Mouse (Mus musculus) embryonic facial prominence, embryonic 11.5 days (tissue): ENCODE data around the gene Pum3. TPM values are rescaled to one million over a fixed set of nuclear protein-coding genes. Genes with fewer than 3 reads are reported as not detected.
"Not testable (repeated sequence)": the region's sequence is repeated elsewhere in the genome, so short reads cannot be mapped to it uniquely, and the experiment has no call there.

Experiments
- ATAC-seq: fragments of 200-750 bp; cut with Nextera tagmentation; replicated peaks from 2 replicates; pipeline ENCODE4 v1.8.0; 2017; ENCODE audit warnings: low read depth; ENCODE audit not compliant: insufficient number of reproducible peaks, low FRiP score, low TSS enrichment
- DNase-seq: peaks from one replicate; pipeline ENCODE4 v3.0.0-alpha.2; 2015; ENCODE audit warnings: low spot score
- H3K27ac ChIP-seq: fragments of 300-500 bp; sonication (generic); replicated peaks from 2 replicates; pipeline ENCODE4 v1.5.1; 2014; ENCODE audit warnings: mild to moderate bottlenecking, low read depth, low read length, control low read depth
- H3K27me3 ChIP-seq: fragments of 300-500 bp; sonication (generic); 2 replicates; pipeline ENCODE4 v1.6.1; 2014; ENCODE audit warnings: mild to moderate bottlenecking, low read length, moderate library complexity, mixed read lengths; ENCODE audit not compliant: control insufficient read depth, insufficient read depth
- H3K36me3 ChIP-seq: fragments of 300-500 bp; sonication (generic); replicated peaks from 2 replicates; pipeline ENCODE4 v1.6.1; 2014; ENCODE audit warnings: low read depth, mild to moderate bottlenecking, low read length, moderate library complexity, mixed read lengths; ENCODE audit not compliant: control insufficient read depth, insufficient read depth
- H3K4me1 ChIP-seq: fragments of 300-500 bp; sonication (generic); 2 replicates; pipeline ENCODE4 v1.6.1; 2014; ENCODE audit warnings: low read length, mixed read lengths; ENCODE audit not compliant: control insufficient read depth, insufficient read depth
- H3K4me2 ChIP-seq: fragments of 300-500 bp; sonication (generic); 2 replicates; pipeline ENCODE4 v1.6.1; 2014; ENCODE audit warnings: low read depth, mild to moderate bottlenecking, control low read depth, low read length, moderate library complexity
- H3K4me3 ChIP-seq: fragments of 300-500 bp; sonication (generic); 2 replicates; pipeline ENCODE4 v1.5.1; 2014; ENCODE audit warnings: low read depth, low read length, control low read depth
- H3K9ac ChIP-seq: fragments of 300-500 bp; sonication (generic); replicated peaks from 2 replicates; pipeline ENCODE4 v1.6.1; 2014; ENCODE audit warnings: mild to moderate bottlenecking, control low read depth, low read length
- H3K9me3 ChIP-seq: fragments of 300-500 bp; sonication (generic); replicated peaks from 2 replicates; pipeline ENCODE4 v1.6.1; 2016; ENCODE audit warnings: mild to moderate bottlenecking, low read length, inconsistent platforms, mixed read lengths; ENCODE audit not compliant: control insufficient read depth
- WGBS: fragments of 180-500 bp; shearing (Covaris S2); extraction: QIAGEN DNeasy Blood & Tissue Kit; methylation state at CpG from one replicate; pipeline ENCODE4 v1.1.7; 2014; 5-methylcytosine and 5-hydroxymethylcytosine counted together
- polyA plus RNA-seq: library from polyadenylated mRNA; unstranded; fragments of >200 nt; fragmentation: Nextera tagmentation; extraction: Ambion mirVana; gene quantifications from 2 replicates; pipeline ENCODE4 v1.2.1, GENCODE M21; 2014

Pum3 gene
- polyA plus RNA-seq, 1 experiment from 2014 or later: 110 TPM

DNA sequence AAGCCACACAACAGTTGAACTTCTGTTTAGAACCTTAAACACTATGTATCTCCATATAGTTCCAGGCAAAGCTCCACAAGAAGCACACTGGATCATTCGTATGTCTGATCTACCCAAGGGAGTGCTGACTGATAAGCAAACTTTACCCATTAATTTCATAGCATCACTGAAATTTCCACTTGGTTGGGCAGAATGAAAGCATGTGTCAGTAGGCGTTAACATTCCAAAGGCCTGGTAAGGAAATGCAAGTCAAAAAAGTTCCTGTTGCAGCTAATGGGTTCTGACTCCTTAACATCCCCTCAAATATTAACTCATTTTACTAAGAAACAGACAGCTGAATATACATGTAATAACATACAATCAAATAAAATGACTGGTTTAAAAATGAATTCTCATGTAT is 37.2 kb downstream of the Pum3 start:
- ATAC-seq: no peak
- Histone ChIP-seq H3K4me2 (no peak overlapping the region), H3K9ac (no peak overlapping the region), H3K4me1 (no peaks in the 10 kb centered on the region), H3K27me3 (no peaks in the 10 kb centered on the region), H3K27ac (no peak overlapping the region), H3K9me3 (no peaks in the 10 kb centered on the region), H3K4me3 (no peak overlapping the region), H3K36me3 (peaks cover 8% of the 10 kb centered on the region)
- 85% methylated on average over 2 of the region's 2 CpGs for WGBS
- DNase-seq: no peak

DNA sequence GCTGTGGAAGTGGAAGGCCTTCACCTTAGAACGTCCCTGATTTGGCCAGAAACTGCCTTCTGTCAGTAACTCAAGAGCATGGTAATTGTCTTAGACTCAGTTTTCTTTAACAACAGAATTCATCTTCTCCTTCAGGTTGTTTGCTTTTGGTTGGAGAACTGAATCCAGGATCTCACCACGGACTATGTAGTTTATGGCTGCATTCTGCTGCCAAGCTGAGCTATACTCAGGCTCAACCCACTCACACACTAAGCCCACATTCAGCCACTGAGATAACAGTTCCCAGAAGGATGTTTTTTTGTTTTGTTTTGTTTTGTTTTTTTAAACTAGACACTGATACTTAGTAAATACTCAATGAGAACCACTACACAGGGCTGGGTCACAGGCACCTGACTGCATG is 38.3 kb downstream of the Pum3 start:
- ATAC-seq (no peak), DNase-seq (no peak)
- WGBS: 87% methylated on average over 2 of the region's 2 CpGs
- Histone ChIP-seq H3K27me3 (no peaks in the 10 kb centered on the region), H3K4me3 (no peak overlapping the region), H3K36me3 (peaks cover 11% of the 10 kb centered on the region), H3K27ac (no peak overlapping the region), H3K9me3 (no peaks in the 10 kb centered on the region), H3K4me2 (no peak overlapping the region), H3K9ac (no peak overlapping the region), H3K4me1 (no peaks in the 10 kb centered on the region)

DNA sequence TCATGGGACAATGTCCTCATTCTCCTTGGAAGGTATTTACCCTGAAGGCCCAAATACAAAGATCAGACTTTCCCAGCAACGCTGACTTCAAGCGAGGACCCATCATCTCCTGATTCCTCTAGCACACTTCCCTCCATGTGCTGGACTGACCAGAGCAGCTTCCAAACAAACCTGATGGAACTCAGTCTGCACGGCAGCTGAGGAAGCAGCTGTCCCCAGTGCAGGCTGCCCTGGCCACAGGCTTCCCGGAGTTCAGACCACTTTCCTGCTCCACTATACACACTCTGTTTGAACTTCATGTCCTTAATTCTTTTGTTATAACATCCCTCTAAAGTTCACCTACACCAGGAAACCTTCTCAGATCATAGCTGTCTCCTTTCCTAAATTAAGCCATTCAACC is 40.1 kb downstream of the Pum3 start:
- H3K36me3 ChIP-seq, DNase-seq, H3K4me1 ChIP-seq, ATAC-seq, H3K9me3 ChIP-seq, H3K27ac ChIP-seq, H3K4me3 ChIP-seq, H3K4me2 ChIP-seq, H3K27me3 ChIP-seq, H3K9ac ChIP-seq: not testable (repeated sequence)
- WGBS: 89% methylated on average over 4 of the region's 4 CpGs

DNA sequence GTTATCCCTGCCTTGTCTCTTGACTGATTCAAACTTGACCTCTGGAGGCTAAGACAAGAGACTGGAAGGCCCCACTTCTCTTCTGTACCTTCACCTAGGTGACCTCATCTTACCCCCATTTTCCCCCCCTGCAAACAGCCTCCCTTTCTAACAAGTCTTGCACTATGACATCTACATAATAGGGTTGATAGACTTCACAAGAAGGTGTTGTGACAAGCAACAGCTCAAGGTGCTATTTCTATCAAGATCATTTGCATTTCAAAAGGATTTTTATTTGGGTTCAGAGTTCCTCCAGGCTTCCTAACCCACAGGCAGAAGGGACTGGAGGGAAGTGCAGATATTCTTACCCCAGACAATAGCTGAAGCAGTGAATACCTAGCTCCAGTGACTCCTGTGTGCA is 44.3 kb downstream of the Pum3 start:
- H3K4me2 ChIP-seq: no peak overlapping the region
- ATAC-seq (no peak), DNase-seq (no peak)
- peaks cover 3% of the 10 kb centered on the region for H3K36me3 ChIP-seq
- no peak overlapping the region for H3K9ac ChIP-seq
- H3K4me3 ChIP-seq: no peak overlapping the region
- no peaks in the 10 kb centered on the region for H3K4me1 ChIP-seq
- no peaks in the 10 kb centered on the region for H3K27me3 ChIP-seq
- no peak overlapping the region for H3K27ac ChIP-seq
- H3K9me3 ChIP-seq: no peaks in the 10 kb centered on the region

DNA sequence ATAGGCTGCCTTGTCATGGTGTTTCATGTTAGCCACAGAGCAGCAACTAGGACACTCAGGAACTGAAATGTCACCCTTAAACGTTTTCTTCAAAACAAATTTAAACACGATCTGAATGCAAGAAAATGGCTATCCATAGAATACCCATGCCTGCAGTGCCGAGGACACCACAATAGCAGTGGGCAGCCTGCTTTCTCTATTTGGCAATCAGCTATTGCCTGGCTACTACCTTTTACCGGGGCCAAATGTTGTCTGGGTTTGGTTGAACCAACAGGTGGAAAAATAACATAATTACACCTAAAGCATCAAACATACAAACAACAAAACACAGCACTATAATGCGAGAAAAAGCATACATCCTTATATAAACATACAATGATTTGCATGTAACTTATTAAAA is 46.4 kb downstream of the Pum3 start:
- Histone ChIP-seq H3K4me3 (no peak overlapping the region), H3K9ac (no peak overlapping the region), H3K27ac (no peak overlapping the region), H3K36me3 (peaks cover 3% of the 10 kb centered on the region; the same call in 1 of the 2 replicates), H3K9me3 (no peaks in the 10 kb centered on the region), H3K27me3 (no peaks in the 10 kb centered on the region), H3K4me1 (no peaks in the 10 kb centered on the region), H3K4me2 (no peak overlapping the region)
- DNase-seq (no peak), ATAC-seq (no peak)
- 86% methylated on average over 5 of the region's 5 CpGs for WGBS

DNA sequence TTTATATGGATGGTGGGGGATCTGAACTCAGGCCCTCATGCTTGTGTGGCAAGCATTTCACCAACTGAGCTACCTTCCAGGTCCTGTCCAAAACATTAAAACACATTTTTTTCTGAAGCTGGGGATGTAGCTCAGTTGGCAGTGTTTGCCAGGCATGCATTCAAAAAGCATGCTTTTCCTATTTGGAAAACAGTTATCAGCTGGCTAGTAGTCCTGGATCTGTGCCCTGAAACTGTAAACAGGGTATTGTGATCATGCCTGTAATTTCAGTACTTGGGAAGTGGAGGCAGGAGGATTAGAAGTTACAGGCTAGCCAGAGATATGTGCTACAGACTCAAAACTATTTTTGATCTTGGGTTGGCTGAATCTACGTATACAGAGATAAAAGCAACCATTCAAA is 47.5 kb downstream of the Pum3 start:
- Histone ChIP-seq H3K27ac (no peak overlapping the region), H3K27me3 (no peaks in the 10 kb centered on the region), H3K4me2 (no peak overlapping the region), H3K9me3 (no peaks in the 10 kb centered on the region), H3K4me3 (no peak overlapping the region), H3K9ac (no peak overlapping the region), H3K36me3 (peaks cover 3% of the 10 kb centered on the region; the same call in 1 of the 2 replicates), H3K4me1 (no peaks in the 10 kb centered on the region)
- WGBS: 84% methylated on average over 1 of the region's 1 CpGs
- ATAC-seq (no peak), DNase-seq (no peak)

DNA sequence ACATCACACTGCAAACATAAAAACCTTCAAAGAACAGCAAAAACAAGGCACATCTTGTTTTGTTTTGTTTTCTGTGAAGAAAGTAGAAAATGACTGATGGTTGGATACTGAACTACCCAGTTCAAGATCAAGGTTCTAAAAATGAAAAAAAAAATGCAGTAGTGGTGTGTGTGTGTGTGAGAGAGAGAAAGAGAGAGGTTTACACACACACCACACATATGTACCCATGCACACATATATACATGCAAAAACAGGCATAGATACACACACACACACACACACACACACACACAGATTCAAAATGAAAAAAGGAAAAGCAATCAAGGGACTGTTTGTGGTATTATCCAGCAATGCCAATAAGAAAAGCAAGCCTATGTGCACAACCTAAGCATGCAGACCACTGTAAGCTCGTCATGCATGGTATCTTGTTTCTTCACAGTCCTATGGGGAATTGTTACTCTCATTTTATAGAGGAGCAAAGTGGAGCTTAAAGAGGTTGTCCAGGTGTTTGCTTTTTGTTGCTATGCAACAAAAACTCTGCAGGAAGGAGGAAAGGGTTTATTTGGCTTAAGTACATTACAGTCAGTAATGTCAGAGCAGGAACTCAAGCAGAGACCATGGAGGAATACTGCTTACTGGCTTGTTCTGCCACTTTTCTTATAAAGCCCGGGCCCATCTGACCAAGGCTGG is 49.8 kb downstream of the Pum3 start:
- Histone ChIP-seq H3K27me3 (no peaks in the 10 kb centered on the region), H3K4me3 (no peak overlapping the region), H3K9ac (no peak overlapping the region), H3K36me3 (no peaks in the 10 kb centered on the region), H3K4me2 (no peak overlapping the region), H3K9me3 (no peaks in the 10 kb centered on the region), H3K27ac (no peak overlapping the region), H3K4me1 (no peaks in the 10 kb centered on the region)
- ATAC-seq (no peak), DNase-seq (no peak)
- WGBS: 72% methylated on average over 2 of the region's 2 CpGs

DNA sequence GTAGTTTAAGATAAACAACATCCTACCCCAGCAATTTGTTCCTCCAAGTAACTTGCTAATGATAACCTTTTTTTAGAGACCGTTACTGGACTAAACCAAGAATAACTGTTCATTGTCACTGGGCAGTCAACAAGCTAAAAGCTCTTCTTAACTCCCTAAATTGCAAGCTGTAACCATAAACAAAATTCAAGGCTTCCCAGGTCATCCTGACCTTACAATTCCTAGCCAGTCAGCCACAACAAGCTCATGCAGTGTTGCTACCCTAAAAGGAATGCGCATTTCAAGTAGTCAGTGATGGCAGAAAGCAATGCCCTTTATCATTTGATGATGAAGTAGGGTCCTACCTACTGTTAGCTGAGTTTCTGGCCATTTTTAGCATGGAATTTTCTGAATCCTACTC is 58.8 kb downstream of the Pum3 start:
- H3K4me3 ChIP-seq: no peak overlapping the region
- no peak overlapping the region for H3K9ac ChIP-seq
- WGBS: 75% methylated on average over 2 of the region's 2 CpGs
- H3K9me3 ChIP-seq: no peaks in the 10 kb centered on the region
- DNase-seq (no peak), ATAC-seq (no peak)
- H3K27me3 ChIP-seq: no peaks in the 10 kb centered on the region
- H3K27ac ChIP-seq: no peak overlapping the region
- no peak overlapping the region for H3K4me2 ChIP-seq
- no peaks in the 10 kb centered on the region for H3K36me3 ChIP-seq
- H3K4me1 ChIP-seq: no peaks in the 10 kb centered on the region
